Mouse (Mus musculus) forelimb bud, embryonic 11.5 days (tissue): Measurements from ENCODE around the gene Dnaja1.
A peak's percentile ranks its signal among the peaks of the same experiment; 100 is the strongest.

Source experiments
- DNase-seq: peaks from one replicate; pipeline ENCODE4 v3.0.0-alpha.2; 2012; ENCODE audit warnings: low read depth, low spot score

Gene Dnaja1

DNA sequence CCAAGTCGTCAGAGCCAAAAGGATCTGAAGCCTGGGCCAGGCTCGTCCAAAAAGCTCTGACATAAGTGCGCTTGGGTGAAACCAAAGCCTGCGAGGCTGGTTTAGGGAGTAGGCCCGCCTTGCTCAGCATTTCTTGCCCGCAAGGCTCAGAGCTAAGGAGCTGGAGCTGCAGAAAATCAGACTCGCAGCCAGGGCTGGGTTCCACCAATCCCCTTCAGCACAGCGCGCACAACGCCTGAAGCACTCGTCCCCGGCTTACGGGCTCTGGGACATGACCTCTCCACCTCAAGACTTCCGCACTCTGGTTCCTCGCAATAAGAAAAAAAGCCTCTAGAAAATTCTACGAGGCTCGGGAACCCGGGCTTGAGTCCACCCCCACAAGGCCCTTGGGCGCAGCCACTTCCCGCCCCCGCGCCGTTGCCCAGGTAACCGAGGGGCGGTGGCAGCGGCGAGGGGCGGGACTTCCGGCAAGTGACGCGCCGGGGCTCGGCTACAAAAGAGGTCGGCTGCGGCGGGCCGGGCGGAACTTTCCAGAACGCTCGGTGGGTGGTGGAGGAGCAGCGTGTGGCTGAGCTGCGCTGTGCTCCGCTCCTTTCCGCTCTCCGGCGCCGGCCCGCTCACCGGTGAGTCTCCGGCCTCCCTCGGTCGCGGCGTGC, at the start of gene Dnaja1:
Gene Dnaja1 (plus strand): TSS at position 140 of the 656 bp plus-strand sequence.
- peak; percentile 91 for DNase-seq

DNA sequence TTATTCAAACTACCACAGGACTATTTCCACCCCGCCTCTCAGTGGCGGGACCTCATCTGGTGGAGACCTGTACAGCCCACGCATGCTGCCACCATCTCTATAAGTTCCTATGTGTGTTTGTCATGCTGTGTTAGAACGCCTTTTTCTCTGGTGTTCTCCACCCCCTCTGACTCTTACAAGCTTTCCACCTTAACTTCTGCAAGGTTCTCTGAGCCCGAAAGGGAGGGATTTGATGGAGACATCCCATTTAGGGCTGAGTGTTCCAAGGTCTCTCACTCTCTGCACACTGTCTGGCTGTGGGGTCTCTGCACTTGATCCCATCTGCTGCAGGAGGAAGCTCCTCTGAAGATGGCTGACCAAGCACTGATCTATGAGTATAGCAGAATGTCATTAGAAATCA, 48.4 kb upstream of the Dnaja1 start:
- DNase-seq = no peak

- DNase-seq = no peak
These were observed 45.6 kb upstream of the Dnaja1 start for GRCm38 (mm10) chr4:40676338-40676737.

DNA sequence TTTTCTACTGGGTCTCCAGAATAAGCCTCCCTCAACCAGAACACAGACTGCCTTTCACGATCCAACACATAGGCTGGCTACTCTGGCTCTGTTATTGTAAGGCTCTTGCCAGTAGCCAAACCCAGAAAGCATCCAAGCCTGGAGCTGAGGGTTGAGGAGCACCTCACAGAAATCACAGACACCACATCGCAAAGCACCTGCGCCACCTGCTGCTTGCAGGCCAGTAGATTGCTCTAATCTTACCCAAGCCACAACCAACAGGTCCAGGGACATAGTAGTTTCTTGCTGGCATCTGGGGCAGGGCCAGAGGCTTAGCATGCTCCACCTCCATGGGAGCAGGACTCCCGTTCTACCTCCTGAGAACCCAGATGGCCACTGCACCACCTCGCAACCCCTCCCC, 44.8 kb upstream of the Dnaja1 start:
- no peak for DNase-seq

- peak; percentile 65 for DNase-seq
These were observed 41.6 kb upstream of the Dnaja1 start for GRCm38 (mm10) chr4:40680250-40680860.

GRCm38 (mm10) chr4:40681908-40682307, 40.0 kb upstream of the Dnaja1 start:
- peak; percentile 63 for DNase-seq

- no peak for DNase-seq
These were observed 39.6 kb upstream of the Dnaja1 start for GRCm38 (mm10) chr4:40682359-40682758.

DNA sequence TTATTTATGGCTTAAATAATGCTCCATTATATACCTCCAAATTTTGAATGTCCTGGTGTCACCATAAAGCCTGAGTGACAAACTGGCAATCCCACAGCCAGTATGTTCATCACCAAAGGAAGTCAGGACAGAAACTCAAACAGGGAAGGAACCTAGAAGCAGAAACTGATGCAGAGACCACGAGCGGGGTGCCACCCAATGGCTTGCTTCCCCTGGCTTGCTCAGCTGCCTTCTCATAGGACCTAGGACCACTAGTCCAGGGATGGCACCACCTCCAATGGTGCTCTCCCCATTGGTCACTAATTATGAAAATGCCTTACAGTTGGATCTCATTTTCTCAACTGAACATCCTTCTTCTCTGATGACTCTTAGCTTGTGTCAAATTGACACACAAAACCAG, 38.6 kb upstream of the Dnaja1 start:
- DNase-seq = no peak

- peak; percentile 40 for DNase-seq
These were observed 30.9 kb upstream of the Dnaja1 start for GRCm38 (mm10) chr4:40691100-40691499.

DNA sequence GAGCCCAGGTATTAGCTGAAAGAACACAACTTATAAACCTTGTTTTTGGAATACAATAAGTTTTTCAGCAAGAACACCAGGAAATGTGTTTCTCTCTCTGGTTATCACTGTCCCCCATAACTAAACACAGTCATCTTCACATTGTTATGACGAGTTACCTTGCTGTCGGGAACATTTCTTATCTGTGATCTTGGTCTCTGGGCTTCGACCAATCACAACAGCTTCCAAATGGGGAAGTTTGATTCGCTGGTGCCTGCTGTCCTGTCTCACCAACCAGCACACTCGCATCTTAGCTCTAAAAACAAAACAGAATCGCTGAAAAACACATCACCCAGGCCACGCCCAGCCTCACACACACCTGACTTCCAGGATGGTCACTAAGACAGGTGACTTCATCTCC, 24.9 kb upstream of the Dnaja1 start:
- no peak for DNase-seq

DNA sequence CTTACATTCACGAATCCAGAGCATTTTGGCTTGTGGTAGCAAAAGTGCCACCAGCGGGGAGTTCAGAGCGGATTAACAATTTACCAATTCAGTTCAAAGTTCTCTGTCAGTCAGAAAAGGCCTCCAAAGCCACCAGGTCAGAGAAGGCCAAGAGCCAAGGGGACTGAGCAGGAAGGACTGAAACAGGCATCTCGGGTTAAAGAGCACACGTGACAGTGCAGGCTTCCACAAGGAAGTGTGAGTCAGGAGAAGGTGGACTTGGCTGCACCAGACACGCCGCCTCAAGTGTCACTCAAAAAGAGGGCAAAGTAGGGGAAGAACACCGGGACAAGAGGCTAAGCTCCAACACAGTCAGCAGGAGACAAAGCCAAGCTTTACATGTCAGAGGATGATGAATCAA, 21.7 kb upstream of the Dnaja1 start:
- no peak for DNase-seq

DNA sequence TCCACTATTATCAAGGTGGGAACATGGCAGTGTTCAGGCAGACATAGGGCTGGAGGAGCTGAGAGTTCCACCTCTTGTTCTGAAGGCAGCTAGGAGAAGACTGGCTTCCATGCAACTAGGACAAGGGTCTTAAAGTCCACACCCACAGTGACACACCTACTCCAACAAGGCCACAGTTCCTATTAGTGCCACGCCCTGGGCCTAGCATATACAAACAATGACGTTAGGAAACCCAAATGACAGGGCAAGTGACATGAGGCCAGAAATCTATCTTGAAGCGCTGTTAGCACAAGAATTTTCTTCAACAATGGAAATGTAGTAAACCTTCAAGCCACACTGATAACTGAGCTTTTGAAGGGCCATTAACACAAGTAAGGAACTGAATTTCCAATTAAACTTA, 20.2 kb upstream of the Dnaja1 start:
- DNase-seq = no peak

DNA sequence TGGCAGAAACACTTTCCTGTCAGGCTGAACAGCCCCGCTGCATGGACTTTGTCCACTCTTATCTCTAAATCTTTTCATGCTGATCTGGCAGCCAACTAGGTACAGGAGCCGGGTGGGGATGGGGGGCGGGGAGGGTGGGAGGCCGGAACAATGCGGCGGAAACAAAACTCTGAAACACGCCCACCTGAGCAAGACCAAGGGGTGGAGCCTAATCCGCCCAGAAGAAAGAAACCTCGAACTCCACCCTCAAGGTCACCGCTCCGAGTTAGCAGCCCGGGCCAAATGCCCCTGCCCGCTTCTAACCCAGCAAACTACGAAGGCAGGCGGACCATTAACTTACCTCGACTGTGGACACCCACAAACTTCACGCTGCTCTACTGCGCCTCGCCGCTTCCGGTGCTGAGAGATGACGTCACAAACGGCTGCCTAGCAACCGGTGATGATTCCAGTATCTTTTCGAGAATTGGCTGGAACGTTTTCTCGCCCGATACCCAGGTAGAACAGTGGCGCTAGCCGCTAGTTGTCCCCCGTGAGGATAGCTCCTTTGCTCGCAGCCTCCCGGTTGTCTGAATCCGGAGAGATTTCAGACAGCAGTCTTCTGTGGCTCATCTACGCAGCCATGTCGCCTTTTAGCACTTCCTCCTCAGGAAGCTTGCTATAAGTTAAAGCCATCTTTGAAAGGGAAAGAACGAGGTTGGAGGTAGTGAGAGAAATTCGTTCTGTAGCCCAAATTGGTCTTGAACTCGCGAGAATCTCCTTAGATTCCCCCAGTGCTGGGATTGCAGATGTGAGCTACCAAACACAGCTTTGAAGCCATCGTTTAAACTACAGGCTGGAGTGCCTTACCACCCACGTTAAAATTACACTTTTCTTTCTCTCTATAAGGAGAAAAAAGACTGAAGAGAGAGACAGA, 18.9 kb upstream of the Dnaja1 start, which contains the start of gene Aptx:
Gene Aptx (minus strand): TSS at position 398 of the 913 bp plus-strand sequence.
- DNase-seq = peak; percentile 97

DNA sequence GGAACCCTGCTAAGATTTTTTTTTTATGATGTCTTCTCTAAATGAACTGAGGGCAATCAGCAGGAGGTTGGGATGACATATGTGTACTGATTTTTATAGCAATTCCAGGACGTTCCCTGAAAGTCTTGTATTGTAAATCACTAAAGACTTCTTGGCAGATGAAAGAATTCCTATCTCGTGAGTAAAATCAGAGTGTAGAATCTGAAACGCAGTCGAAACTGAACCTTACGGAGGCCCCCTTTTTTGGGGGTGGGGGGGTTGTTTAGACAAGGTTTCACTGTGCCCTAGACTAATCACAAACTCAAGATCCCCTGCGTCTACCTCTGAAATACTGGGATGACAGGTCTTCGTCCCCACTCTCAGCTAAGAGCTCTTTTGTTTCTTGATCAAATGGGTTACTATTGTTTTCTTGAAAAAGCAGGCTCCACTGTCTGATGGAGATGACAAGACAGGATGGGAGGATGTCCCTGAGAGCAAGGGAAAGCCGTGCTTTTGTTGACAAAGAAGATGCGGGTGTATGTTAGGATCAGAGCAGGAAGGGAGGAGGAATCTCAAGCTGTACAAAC, 18.2 kb upstream of the Dnaja1 start:
- DNase-seq = no peak

DNA sequence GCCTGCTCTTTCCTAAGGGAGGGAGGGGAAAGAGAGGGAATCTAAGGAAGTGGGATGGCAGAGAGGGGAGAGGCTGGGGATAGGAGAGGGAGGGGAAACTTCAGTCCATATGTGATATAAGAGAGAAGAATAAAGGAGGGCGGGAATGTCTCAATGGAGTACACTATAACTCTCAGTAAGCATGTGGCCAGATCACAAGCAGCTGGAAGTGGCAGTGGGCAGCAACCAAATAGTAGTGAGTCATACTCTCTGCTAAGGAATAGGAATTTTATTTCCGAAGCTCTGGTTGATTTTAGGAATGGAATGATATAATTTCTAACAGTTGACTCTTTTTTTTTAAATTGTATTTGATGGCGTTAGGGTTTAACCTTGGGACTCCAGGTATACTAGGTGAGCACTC, 4.8 kb upstream of the Dnaja1 start:
- DNase-seq = no peak

DNA sequence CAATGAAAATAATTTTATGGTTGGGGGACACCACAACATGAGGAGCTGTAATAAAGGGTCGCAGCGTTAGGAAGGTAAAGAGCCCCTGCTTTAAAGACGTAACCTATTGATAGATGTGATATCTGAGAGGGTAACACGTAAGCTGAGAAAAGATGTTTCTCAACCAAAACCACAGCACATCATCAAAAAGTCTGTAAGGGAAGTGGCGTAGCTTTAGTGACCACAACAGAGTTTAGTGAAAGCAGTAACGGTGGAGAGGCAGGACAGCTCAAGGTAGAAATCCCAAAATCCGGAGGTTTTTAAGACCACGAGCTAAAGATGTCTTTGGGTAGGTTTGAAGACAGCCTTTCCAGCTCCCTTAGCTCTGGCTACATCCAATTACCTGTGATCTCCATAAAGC, 1.0 kb upstream of the Dnaja1 start:
- no peak for DNase-seq

GRCm38 (mm10) chr4:40722687-40723460, 924 bp downstream of the Dnaja1 start:
- peak; percentile 69 for DNase-seq

GRCm38 (mm10) chr4:40725141-40725540, 3.2 kb downstream of the Dnaja1 start:
- no peak for DNase-seq

- DNase-seq = no peak
These were observed 3.6 kb downstream of the Dnaja1 start for GRCm38 (mm10) chr4:40725554-40725953.

GRCm38 (mm10) chr4:40727247-40727646, 5.3 kb downstream of the Dnaja1 start:
- DNase-seq = no peak

DNA sequence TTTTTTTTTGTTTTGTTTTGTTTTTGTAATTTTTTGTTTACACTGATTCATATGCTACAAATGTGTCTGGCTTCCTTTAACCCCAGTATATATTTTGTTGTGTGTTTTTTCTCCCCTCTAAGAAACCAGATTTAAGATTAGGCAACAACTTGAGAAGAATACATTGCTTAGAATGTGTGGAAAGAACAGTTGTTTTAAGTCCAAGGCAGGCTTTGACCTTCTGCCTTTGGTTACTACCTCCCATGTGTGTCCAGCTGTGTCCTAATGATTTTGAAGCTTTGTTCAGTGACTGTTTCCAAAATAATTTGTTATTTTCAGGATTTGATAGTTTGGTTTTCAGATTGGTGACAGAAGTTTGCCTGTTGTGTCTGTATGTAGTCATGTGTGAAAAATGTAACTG, 9.3 kb downstream of the Dnaja1 start:
- no peak for DNase-seq
